Mouse (Mus musculus) liver, postnatal 0 days (tissue): ENCODE results near the gene Sufu.

Experiments used
- CTCF ChIP-seq: sonication (generic); IDR thresholded peaks from 2 replicates; pipeline ENCODE4 v1.5.1; 2016; ENCODE audit warnings: antibody characterized with exemption, low read depth
- EP300 ChIP-seq: IDR thresholded peaks from 2 replicates; pipeline ENCODE4 v1.6.1; 2016; ENCODE audit warnings: antibody characterized with exemption, low read depth, mild to moderate bottlenecking

- TF ChIP-seq EP300 (no peak), CTCF (peak; percentile 71)
Measured at GRCm38 (mm10) chr19:46435492-46435891, 38.8 kb downstream of the Sufu start.
